Mouse (Mus musculus) right cerebral cortex, postnatal 36 days (tissue): ENCODE data around the gene Insyn1.

Source experiments
- DNase-seq, 2 experiments: peaks; one replicate each; pipeline ENCODE4 v3.0.0; 2022; ENCODE audit warnings: low spot score in 2 of 2, mixed read lengths in 1 of 2

Gene Insyn1

DNA sequence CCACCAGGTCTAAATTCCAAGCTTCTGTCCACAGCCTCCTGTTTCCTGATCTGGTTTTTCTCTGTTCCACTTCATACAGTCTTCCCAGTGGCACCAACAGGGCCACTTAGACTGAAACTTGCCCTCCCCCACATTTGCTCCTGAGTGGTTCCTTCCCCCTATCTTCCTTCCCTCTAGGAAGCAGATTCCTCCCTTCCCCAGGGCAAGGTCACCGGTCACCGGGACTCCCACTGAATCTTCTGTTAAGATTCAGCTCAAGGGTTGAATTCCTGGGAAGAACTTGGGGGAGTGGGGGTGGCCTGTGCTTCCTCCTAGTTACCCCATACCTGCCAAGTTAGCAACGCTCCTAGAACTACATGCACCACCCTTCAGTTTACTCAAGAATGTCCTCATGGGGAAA is 1.3 kb upstream of the Insyn1 start:
- no peak for DNase-seq

DNA sequence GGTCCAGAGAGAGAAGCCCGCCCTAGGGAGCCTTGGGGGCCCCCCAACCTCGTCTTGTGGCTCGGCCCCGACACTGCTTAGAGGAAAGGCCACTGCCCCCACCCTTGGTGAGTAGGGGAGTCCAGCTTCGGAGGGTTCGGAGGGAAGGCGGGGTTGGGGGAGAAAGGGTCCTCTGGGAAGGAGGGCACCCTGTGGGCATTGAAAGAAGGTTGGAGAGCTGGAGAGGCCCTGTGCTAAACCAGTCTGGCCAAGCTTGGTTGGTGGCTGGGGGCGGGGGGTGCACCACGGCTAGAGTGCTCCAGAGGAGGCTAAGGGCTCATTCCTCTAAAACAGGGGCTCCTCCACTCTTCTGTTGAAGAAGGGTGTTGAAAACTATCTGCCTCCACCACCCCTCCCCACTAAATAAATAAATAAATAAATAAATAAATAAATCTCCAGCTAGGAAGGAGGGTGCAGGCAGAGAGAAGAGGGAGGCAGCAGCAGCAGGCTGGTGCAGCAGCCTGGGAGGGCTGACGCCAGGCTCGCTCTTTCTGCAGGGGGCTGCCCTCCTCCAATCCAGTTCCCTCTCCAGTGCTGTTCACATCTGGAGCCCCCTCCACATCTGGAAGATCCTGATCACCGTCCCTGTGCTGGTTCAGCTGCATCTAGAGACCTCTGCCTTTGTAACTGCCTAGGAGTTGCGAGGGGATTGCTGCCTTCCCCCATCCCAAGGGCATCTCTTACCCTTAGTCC is 896 bp downstream of the Insyn1 start:
- DNase-seq, result no peak

DNA sequence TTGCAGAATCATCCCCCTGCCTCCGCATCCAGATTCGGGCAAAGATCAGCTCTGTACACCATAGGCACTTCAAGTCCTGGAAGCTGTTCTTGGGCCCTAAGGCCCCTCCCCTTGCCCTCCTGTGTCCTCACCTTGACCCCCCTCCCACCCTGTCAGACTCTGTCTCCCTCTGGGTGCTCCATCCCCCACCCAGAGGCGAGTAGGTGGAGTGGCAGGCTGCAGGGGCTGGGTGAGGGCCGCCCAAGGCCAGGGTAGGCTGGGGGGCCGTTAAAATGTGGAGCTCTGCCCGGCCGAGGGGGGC is 1.4 kb downstream of the Insyn1 start:
- no peak for DNase-seq

DNA sequence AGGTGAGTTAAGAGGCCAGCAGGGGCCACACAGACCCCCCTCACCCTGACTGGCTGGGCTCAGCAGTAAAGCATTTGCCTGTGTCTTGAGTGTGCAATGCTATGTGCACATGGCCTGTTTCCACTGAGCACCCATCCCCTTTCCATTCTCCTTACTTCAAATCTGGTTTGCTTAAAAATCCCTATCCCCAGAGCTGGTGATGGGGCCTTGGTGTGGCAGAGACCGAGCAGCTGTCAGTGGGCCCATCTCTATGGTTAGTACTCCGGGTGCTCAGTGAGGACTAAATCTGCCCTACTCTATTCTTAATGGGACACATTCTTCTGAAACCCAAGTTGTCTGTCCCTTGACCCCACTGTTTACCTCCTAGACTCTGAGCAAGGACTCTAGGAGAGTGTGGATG is 2.0 kb downstream of the Insyn1 start:
- no peak for DNase-seq

DNA sequence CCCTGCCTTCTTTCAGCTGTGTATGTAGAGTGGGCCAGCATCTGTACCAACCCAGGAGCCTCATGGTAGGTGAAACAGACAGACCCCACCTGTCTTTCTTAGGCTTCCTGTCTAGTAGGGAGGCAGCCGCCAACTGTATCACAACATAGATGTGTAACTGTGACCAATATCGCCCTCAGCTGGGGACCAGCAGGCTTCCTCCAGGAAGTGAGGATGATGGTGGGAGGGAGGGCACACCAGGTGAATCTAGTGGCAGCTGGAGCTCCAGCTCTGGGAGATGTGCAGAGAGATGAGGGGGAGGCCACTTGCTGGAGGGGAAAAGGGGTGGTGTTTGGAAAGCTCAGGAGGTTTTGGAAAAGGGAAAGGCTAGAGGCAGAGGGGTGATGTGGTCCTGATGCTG is 6.6 kb downstream of the Insyn1 start:
- DNase-seq, result no peak

DNA sequence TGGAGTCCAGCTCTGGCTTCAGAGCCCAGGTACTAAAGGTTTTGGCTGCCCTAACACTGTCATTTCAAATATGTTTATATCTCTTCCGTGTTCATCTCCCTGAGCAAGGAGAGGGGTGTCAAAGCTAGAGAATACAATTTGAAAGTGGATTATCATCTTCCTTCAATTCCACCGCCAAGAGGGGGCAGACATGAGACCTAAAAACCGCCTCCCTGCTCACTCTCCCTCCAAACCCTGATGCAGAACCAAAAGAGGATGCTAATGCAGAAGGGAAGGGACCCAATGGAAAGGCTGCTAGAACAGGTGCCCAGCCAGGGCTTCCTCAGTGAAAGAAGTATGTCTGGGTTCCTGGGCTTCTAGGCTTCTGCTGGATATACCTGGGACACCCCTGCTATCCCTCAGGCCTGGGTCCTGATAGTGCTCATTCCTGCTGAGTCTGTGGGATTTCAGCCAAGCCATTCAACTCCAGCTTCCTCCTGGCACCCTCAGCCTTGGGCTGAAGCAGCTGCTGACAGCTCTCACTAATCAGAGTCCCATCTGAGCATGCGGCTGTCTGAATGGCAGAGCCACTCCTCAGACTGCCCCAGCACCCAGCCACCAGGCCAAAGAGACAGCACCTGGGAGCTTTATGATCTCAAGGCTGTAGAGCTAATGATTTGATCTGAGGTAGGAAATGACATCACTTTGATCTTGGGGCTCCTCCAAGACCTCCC is 8.2 kb downstream of the Insyn1 start:
- no peak for DNase-seq

DNA sequence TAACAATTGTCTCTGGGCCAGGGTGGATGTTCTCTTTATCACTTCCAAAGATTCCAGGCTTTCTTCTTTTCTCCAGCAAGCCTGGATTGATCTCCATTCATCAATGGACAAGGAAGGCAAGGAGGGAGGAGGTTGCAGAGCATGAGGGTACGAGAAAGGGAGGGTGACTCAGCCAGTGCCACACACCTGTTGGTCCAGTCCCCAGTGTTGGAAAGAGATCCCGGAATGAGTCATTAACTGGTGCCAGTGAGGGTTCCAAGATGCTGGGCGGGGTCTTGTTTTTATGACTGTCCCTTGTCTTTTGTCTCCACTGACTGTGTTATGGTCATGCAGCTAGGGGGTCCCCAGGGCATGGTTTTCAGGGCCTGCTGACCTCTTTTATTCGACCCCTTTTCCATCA is 9.5 kb downstream of the Insyn1 start:
- DNase-seq, result no peak

DNA sequence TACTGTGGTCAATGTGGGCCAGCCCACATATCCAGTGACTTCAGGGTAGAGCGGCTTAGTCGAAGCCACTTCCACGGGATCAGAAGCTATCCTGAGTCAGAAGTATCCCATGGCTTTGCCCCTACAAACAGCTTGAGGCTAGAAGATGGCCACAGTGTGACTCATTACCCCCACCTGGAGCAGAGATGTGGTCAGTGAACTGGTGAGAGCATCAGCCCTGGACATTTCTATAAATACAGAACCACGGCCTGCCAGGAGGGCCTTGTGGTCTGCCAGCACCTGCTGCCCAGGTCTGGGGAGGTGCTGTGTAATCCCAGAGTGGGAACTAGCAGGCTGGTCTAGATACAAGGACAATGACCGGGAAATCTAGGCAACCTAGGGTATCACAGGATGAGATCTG is 12.5 kb downstream of the Insyn1 start:
- DNase-seq, result no peak

DNA sequence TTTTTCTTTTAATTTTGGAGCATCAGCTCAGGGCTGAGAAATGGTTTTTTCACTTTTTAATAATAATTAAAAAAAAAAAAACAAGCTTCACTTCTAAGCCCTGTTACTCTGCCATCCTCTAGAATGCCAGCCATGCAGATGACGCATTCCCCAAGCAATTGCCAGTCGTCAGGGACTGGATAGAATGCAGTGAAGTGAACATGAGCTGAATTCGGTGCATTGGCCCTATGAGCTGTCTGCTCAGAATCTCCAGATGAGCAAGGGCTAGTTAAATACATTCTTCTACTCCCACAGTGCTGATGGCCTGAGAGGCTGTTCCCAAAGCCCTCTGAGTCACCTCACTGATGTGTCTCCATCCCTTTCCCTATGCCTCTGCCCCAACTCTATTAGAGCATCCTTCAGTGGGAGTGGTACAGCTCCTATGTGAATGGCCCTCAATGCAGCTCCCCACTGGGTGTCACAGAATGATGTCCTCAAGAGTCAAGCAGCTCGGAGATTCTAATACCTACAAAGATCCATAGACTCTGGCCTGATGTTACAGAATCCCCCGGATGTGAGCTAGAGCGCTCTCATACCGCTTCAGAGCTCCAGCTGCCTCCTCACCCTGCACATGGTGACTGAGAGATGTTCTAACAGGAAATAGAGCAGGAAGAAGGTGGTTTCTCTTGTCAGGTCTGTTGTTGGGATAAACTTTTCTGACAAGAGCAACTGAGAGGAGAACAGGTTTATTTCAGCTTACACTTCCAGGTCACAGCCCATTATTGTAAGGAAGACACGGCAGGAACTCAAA is 19.0 kb downstream of the Insyn1 start:
- DNase-seq, result no peak

DNA sequence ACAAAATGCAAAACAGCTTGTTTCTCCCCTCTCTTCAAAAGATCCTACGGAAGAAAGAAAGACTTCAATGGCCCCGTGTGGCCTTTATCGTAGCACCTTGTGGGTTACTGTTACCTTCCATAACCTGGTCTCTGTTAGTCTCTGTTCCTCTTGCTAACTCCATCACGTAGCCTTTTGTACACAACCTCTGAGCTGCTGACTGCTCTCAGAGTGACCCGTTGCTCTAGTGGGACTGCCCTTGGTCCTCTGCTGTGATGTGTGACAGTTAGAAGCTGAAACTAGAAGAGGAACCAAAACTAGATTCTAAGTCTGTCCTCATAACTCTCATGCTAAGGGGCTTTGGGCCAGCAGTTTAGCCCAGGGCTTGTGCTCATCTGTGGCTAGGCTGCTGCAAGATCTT is 22.0 kb downstream of the Insyn1 start:
- no peak for DNase-seq

DNA sequence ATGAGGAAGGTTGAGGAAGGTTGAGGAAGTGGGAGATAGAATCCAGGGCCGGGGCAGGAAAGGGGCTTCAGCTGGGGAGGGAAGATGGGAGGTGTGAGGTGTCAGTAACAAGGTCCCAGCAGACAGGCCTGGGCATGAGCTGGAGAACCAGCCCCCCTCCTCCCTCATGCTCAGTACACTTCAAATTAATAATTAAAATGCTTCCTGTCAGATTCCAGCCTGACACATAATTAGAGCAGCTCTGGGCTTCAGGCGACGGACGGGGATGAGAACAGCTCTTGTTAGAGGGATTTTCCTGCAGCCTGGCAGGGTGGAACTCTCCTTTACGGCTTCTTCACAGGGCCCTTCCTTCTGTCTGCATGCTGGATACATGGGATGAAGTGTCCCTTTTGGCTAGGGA is 25.3 kb downstream of the Insyn1 start:
- DNase-seq, result no peak

DNA sequence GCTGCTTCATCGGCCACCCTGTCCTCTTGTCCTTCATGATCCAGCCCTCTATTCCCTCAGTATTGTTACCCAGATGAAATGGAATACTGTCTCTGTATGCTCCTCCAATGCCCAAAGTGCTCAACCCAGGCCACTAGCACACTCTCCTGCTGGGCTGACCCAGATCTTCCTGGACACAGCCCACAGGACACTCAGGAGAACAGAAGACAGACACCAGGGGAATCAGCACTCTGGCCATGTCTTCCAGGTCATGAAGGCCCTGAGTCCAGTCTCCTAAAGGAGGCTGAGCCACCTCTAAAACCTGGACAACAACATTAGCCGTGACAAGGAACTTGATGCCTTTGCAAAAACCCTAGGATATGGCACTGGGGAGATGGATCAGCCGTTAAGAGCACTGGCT is 28.1 kb downstream of the Insyn1 start:
- no peak for DNase-seq

DNA sequence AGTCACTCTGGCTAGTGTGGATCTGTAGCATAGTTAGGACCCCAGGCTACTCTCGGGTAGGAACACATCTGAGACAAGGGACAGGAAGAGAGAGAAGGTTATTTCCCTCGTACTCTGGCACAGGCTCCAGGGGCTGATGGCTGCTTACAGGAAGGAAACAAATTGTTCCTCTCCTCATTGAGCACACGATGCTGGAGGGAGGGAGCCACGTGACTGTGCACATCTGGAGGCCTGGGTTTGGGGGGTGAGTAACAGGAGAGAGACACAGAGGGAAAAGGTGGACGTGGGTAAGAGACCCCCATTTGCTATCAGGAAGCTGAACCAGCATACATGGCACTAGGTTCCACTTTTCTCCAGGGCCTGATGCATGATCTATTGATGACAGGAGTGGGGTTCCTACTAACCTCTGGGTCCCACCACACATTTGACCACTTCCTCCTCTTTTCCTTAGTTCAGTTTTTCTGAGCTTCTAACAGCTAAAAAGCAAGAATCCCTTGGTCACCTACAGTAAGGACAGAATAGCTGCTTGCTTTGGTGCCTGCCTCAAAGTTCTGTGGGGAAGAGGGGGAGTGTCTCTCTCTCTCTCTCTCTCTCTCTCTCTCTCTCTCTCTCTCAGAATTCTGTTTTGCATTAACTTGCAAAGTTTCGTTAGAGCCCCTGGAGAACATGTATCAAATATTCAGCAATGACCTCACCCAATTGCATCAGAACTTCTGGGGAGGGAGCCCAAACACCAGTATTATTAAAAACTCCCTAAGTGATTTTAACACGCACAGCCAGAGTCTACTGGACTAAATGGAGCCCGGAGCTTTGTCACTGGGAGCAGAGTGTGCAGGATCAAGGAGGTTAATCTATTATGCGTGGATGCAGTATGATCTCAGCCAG is 29.7 kb downstream of the Insyn1 start:
- DNase-seq, result no peak

DNA sequence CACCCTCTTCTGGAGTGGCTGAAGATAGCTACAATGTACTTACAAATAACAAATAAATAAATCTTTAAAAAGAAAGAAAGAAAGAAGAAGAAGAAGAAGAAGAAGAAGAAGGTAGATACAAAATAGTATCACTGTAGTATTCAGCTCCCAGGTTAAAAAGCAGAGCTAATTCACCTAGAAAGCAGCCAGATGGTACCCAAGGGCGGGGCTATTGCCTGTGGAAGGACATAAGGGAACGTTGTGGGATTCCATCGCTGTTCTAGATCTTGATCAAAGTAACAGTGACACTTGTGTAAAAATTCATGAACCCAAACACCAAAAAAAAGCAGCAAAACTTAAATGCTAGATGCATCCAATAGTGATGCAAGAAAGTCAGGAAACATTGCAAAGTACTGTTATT is 31.6 kb downstream of the Insyn1 start:
- no peak for DNase-seq

DNA sequence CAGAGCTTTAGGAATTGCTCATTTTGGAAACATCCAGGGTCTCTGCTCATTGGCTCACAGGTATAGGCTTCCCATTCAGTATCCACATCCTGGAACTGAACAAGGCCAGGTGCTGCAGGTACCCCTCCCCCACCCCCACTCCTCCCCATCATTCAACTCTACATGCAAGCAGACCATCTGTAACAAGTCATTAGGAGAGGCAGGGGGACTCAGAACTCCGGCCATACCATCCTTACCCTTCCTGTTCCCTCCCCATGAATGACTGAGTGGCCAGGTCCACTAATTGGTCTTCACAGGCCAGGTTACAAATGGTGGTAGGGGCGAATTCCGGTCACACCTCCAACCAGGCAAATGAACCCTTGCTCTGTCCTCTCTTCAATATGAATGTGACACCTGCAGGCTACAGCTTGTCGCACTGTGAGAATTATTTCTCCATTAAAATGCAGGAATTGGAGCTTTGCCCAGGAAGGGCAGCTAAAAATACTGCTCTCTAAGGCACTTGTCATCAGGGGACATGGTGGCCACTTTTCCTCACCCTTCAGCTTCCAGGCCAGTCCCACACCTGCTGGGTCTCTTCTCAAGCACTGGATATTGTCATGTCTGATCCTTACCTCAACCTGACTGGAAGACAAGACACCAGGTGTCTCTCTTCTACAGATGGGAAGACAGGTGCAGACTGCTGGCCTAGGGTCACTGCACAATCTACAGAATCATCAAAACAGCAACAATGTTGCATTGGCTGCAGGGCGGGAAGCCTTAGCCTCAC is 32.6 kb downstream of the Insyn1 start:
- DNase-seq, result no peak

DNA sequence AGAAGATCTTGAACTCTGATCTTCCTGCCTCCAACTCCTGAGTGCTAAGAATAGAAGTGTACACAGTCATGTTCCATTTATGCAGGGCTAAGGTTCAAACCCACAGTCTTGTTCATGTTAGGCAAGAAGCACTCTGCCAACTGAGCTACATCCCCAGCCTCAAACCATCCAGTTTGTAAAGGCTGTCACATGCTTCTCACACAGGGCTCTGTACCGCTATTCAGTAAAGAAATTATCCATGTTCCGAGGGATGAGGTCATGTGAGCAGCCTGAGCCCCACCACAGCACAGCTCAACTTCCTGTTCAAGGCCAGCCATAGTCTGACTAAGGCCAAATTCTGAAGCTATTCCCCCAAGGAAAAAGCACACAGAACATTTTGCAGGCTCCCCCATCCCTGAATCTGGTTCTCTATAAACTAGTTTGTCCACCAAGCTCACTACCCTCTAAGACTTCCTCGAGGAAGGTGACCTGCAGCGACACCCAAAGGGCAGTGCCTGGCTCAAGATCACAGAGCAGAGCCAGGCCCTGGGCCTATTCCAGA is 33.5 kb downstream of the Insyn1 start:
- DNase-seq, result no peak

DNA sequence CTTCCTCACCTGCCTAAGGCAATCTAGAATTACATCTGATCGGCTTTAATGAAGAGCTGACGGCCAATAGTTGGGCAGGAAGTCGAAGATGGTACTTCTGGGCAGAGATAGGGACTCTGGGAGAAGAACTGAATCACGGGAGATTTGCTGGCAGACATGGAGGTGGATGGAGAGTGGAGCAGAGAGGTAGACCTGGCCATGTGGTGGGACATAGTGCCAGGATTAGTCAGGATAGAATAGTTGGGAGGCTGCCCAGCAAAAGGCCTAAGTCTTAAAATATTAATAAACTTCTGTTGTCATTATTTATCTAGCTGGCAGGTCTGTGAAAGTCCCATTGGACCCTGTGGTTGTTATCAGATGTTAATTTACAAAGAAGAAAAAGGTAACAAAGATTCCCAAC is 36.7 kb downstream of the Insyn1 start:
- DNase-seq, result no peak

DNA sequence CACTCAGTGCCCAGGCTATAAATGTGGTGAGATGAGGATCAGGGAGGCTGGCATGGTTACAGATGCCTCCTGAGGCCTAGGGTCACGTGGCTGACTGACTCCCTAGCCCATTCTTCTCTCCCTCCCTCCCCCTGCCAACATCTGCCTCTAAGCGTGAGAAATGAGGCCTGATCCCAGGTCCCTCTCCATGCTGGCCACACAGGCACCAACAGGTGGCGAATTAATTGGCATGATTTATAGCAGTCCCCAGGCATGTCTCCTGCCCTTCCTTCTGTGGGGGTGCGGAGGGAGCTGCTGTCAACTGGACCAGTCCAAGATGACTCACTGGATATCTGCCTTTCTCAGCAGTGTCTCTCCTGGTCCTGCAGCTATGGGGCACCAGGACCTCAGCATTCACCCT is 39.4 kb downstream of the Insyn1 start:
- no peak for DNase-seq

DNA sequence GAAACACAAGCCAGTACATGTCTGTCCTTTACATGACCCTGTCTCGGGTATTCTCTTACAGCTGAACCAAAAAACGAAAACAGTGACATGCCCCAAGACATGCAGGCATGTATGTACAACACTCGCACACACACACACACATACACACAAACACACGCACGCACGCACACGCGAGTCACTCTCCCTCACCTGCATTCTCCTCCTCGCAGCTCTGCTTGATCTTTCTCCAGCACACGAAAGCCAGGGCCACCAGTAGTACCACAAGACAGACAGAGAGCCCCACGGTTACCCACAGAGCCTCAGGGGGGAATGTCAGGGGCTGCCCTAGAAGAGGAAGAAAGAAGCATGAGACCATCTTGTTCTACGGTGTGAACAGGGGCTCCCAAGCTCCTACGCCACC is 42.0 kb downstream of the Insyn1 start:
- DNase-seq, result no peak

DNA sequence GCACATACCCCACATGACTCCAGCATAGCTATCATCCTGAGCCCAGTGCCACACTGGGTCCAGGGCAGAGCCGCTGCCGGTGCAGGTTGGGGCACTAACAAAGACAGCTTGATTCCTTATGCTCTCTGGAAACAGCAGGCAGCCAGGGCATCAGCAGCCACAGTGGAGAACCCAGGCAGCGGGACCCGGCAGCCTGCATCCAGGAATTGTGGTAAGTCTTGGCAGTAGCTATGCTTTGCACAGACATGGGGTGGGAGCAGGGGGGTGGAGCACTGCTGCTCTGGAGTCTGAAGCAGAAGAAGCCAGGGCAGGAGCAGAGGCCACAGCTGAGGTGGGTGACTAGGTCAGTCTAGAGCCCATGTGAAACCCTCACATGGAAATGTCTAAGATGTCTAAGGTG is 43.8 kb downstream of the Insyn1 start:
- no peak for DNase-seq

DNA sequence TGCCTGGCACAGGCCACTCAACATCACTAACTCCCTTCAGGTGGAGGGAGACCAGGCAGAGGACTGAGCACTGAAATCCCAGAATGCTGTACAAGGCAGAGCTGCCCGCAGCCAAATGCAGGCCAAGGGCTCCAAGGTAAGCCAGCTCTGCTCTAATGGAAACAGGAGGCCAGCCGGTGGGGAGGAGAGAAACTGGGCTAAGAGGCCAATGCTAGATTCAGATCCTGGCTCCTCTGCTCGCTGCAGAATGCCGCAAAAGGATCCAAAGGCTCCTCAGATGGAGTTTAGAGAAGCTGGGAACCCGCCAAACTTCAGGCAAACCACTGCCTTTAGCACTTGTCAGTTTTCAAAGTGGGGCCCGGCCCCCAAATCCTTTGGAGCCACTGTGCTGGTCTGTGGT is 44.9 kb downstream of the Insyn1 start:
- no peak for DNase-seq
